Mouse (Mus musculus) hindbrain, embryonic 16.5 days (tissue): ENCODE data around the gene Lrrc66. TPM values are rescaled to one million over a fixed set of nuclear protein-coding genes. Genes with fewer than 3 reads are reported as not detected.
A peak's percentile ranks its signal among the peaks of the same experiment; 100 is the strongest.

ENCODE experiments used
- ATAC-seq: fragments of 200-750 bp; cut with Nextera tagmentation; 2 replicates; pipeline ENCODE4 v1.8.0; 2017; ENCODE audit warnings: moderate TSS enrichment, moderate library complexity
- H3K27ac ChIP-seq: fragments of 300-500 bp; sonication (generic); 2 replicates; pipeline ENCODE4 v1.5.1; 2014; ENCODE audit warnings: low read depth, mild to moderate bottlenecking, control low read depth, low read length, moderate library complexity
- H3K27me3 ChIP-seq: fragments of 300-500 bp; sonication (generic); replicated peaks from 2 replicates; pipeline ENCODE4 v1.6.1; 2014; ENCODE audit warnings: low read length; ENCODE audit not compliant: control insufficient read depth, insufficient read depth
- H3K36me3 ChIP-seq: fragments of 300-500 bp; sonication (generic); 2 replicates; pipeline ENCODE4 v1.6.1; 2014; ENCODE audit warnings: mild to moderate bottlenecking, low read length, moderate library complexity, mixed read lengths; ENCODE audit not compliant: control insufficient read depth, insufficient read depth
- H3K4me1 ChIP-seq: fragments of 300-500 bp; sonication (generic); 2 replicates; pipeline ENCODE4 v1.6.1; 2014; ENCODE audit warnings: low read depth, low read length; ENCODE audit not compliant: control insufficient read depth, insufficient read depth
- H3K4me2 ChIP-seq: fragments of 300-500 bp; sonication (generic); 2 replicates; pipeline ENCODE4 v1.6.1; 2014; ENCODE audit warnings: mild to moderate bottlenecking, low read length, control low read depth, moderate library complexity
- H3K4me3 ChIP-seq: fragments of 300-500 bp; sonication (generic); 2 replicates; pipeline ENCODE4 v1.5.1; 2014; ENCODE audit warnings: mild to moderate bottlenecking, low read length, control low read depth, moderate library complexity
- H3K9ac ChIP-seq: fragments of 300-500 bp; sonication (generic); 2 replicates; pipeline ENCODE4 v1.6.1; 2014; ENCODE audit warnings: low read depth, mild to moderate bottlenecking, control low read depth, low read length, moderate library complexity
- H3K9me3 ChIP-seq: fragments of 300-500 bp; sonication (generic); 2 replicates; pipeline ENCODE4 v1.6.1; 2014; ENCODE audit warnings: mild to moderate bottlenecking, low read length, moderate library complexity; ENCODE audit not compliant: control insufficient read depth
- WGBS: fragments of 180-500 bp; shearing (Covaris S2); extraction: QIAGEN DNeasy Blood & Tissue Kit; methylation state at CpG from one replicate; pipeline ENCODE4 v1.1.7; 2014; 5-methylcytosine and 5-hydroxymethylcytosine counted together
- polyA plus RNA-seq: library from polyadenylated mRNA; unstranded; fragments of >200 nt; fragmentation: Nextera tagmentation; extraction: Ambion mirVana; gene quantifications from 2 replicates; pipeline ENCODE4 v1.2.1, GENCODE M21; 2015

Lrrc66 gene
- polyA plus RNA-seq, 1 experiment from 2014 or later: not detected

- Histone ChIP-seq H3K4me2 (peak within 1 kb of the TSS; percentile 74), H3K27ac (peak within 1 kb of the TSS; percentile 76), H3K27me3 (peaks cover 19% of the 10 kb centered on the region), H3K9ac (peak within 1 kb of the TSS; percentile 97), H3K9me3 (no peaks in the 10 kb centered on the region), H3K4me3 (peak within 1 kb of the TSS; percentile 95), H3K4me1 (peaks cover 24% of the 10 kb centered on the region), H3K36me3 (no peaks in the 10 kb centered on the region; the same call in 1 of the 2 replicates)
- peak; percentile 90 for ATAC-seq
- under 1% methylated on average over 47 of the region's 62 CpGs for WGBS
Observed at GRCm38 (mm10) chr5:73647261-73647900, 15.1 kb upstream of the Lrrc66 start, which contains the start of gene Sgcb. TSS of gene Sgcb (minus strand) at chr5:73647790.

- Histone ChIP-seq H3K9ac (no peak overlapping the region), H3K4me3 (no peak overlapping the region), H3K27ac (no peak overlapping the region), H3K4me1 (peaks cover 12% of the 10 kb centered on the region), H3K36me3 (peaks cover 11% of the 10 kb centered on the region), H3K27me3 (no peaks in the 10 kb centered on the region), H3K9me3 (no peaks in the 10 kb centered on the region), H3K4me2 (no peak overlapping the region)
- no peak for ATAC-seq
- 82% methylated on average over 4 of the region's 4 CpGs for WGBS
Observed at GRCm38 (mm10) chr5:73642091-73642490, 9.8 kb upstream of the Lrrc66 start.

GRCm38 (mm10) chr5:73641058-73641457 lies 8.7 kb upstream of the Lrrc66 start:
- H3K9ac ChIP-seq: no peak overlapping the region
- 83% methylated on average over 3 of the region's 3 CpGs for WGBS
- H3K27ac ChIP-seq: no peak overlapping the region
- H3K36me3 ChIP-seq: peaks cover 11% of the 10 kb centered on the region
- ATAC-seq: no peak
- no peak overlapping the region for H3K4me2 ChIP-seq
- H3K9me3 ChIP-seq: no peaks in the 10 kb centered on the region
- H3K4me3 ChIP-seq: no peak overlapping the region
- H3K27me3 ChIP-seq: no peaks in the 10 kb centered on the region
- peaks cover 4% of the 10 kb centered on the region for H3K4me1 ChIP-seq

GRCm38 (mm10) chr5:73637337-73638107 lies 5.2 kb upstream of the Lrrc66 start:
- Histone ChIP-seq H3K9me3 (no peaks in the 10 kb centered on the region), H3K4me1 (peaks cover 4% of the 10 kb centered on the region), H3K4me3 (no peak overlapping the region), H3K27ac (peak overlapping the region; percentile 55; the same call in 1 of the 2 replicates), H3K27me3 (no peaks in the 10 kb centered on the region), H3K4me2 (no peak overlapping the region), H3K9ac (peak overlapping the region; percentile 7; the same call in 1 of the 2 replicates), H3K36me3 (peaks cover 20% of the 10 kb centered on the region)
- peak; percentile 80 for ATAC-seq
- 40% methylated on average over 8 of the region's 8 CpGs for WGBS

- no peaks in the 10 kb centered on the region for H3K27me3 ChIP-seq
- no peak overlapping the region for H3K9ac ChIP-seq
- peaks cover 6% of the 10 kb centered on the region for H3K4me1 ChIP-seq
- H3K9me3 ChIP-seq: no peaks in the 10 kb centered on the region
- H3K36me3 ChIP-seq: peaks cover 9% of the 10 kb centered on the region
- 0 out of 2 replicates have a peak, but pooled peaks have one; percentile 25 for ATAC-seq
- H3K4me3 ChIP-seq: no peak overlapping the region
- no peak overlapping the region for H3K4me2 ChIP-seq
- no peak overlapping the region for H3K27ac ChIP-seq
- 57% methylated on average over 8 of the region's 8 CpGs for WGBS
Observed at GRCm38 (mm10) chr5:73633141-73633540, 815 bp upstream of the Lrrc66 start.

- Histone ChIP-seq H3K27me3 (no peaks in the 10 kb centered on the region), H3K4me3 (no peak overlapping the region), H3K27ac (no peak overlapping the region), H3K36me3 (peaks cover 9% of the 10 kb centered on the region), H3K4me1 (0 out of 2 replicates have a peak, but pooled peaks cover 2% of the 10 kb centered on the region), H3K9me3 (no peaks in the 10 kb centered on the region), H3K9ac (no peak overlapping the region), H3K4me2 (no peak overlapping the region)
- no peak; the same call in 1 of the 2 replicates for ATAC-seq
- WGBS: 30% methylated on average over 10 of the region's 10 CpGs
Observed at GRCm38 (mm10) chr5:73631001-73631558, 1.2 kb downstream of the Lrrc66 start.

GRCm38 (mm10) chr5:73630141-73630540 lies 2.2 kb downstream of the Lrrc66 start:
- H3K9ac ChIP-seq: no peak overlapping the region
- no peaks in the 10 kb centered on the region for H3K27me3 ChIP-seq
- no peaks in the 10 kb centered on the region for H3K9me3 ChIP-seq
- H3K36me3 ChIP-seq: peaks cover 6% of the 10 kb centered on the region; the same call in 1 of the 2 replicates
- no peak overlapping the region for H3K4me2 ChIP-seq
- WGBS: 90% methylated on average over 5 of the region's 5 CpGs
- no peak for ATAC-seq
- H3K27ac ChIP-seq: no peak overlapping the region
- H3K4me1 ChIP-seq: 0 out of 2 replicates have a peak, but pooled peaks cover 2% of the 10 kb centered on the region
- no peak overlapping the region for H3K4me3 ChIP-seq

- H3K4me1 ChIP-seq: 0 out of 2 replicates have a peak, but pooled peaks cover 2% of the 10 kb centered on the region
- no peak overlapping the region for H3K4me3 ChIP-seq
- no peak overlapping the region for H3K9ac ChIP-seq
- no peaks in the 10 kb centered on the region for H3K36me3 ChIP-seq
- H3K4me2 ChIP-seq: no peak overlapping the region
- ATAC-seq: no peak
- H3K27me3 ChIP-seq: no peaks in the 10 kb centered on the region
- no peaks in the 10 kb centered on the region for H3K9me3 ChIP-seq
- H3K27ac ChIP-seq: no peak overlapping the region
- WGBS: 73% methylated on average over 15 of the region's 15 CpGs
Observed at GRCm38 (mm10) chr5:73627991-73628390, 4.3 kb downstream of the Lrrc66 start.

GRCm38 (mm10) chr5:73627559-73627958 lies 4.8 kb downstream of the Lrrc66 start:
- no peak overlapping the region for H3K27ac ChIP-seq
- H3K27me3 ChIP-seq: no peaks in the 10 kb centered on the region
- H3K9me3 ChIP-seq: no peaks in the 10 kb centered on the region
- no peak overlapping the region for H3K4me2 ChIP-seq
- 58% methylated on average over 4 of the region's 4 CpGs for WGBS
- H3K4me3 ChIP-seq: no peak overlapping the region
- no peak for ATAC-seq
- H3K36me3 ChIP-seq: no peaks in the 10 kb centered on the region
- no peak overlapping the region for H3K9ac ChIP-seq
- 0 out of 2 replicates have a peak, but pooled peaks cover 2% of the 10 kb centered on the region for H3K4me1 ChIP-seq
